Mouse (Mus musculus): ENCODE measurements around the gene Coro2a.

DNA sequence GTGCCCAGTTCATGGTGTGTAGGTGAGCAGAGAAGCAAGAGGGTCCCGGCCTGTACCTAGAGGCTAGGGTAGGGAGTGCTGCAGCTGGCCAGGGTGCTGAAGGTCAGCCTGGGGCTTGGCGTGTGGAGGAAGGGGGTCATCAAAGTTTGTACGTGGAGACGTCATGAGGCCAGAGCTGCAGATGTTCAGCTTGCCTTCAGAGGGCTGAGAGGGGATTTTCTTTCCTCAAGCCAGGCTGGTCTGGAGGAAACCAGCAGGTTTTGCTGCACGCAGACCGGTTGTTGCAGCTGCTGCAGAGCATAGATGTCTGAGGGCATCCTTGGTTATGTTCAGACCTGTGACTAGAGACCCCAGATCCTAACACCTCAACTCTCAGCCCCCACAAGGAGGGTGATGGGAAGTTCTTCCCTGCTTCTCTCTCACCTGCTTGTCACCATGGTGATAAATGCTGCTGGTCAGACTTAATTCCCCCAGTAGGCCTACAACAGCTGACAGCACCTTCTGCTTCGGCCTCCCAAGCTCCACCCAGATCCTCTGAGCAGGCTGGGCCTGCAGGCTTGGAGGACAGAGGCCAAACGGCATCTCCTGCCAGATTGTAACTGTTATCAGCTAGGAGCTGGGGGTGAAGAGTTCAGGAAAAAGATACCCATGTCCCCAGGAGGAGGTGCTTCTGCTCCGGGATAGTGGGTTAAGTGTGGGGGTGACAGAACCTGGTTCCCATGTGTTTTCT is 27.8 kb downstream of the Coro2a start:
- TF ChIP-seq CTCF (IDR thresholded peaks at IDR 0.05; ENCODE audit: borderline replicate concordance, control insufficient read depth, extremely low read depth, insufficient read depth, low read length, poor library complexity) (no peak), POLR2A (IDR thresholded peaks at IDR 0.05; ENCODE audit: control insufficient read depth, extremely low read depth, insufficient read depth, low read length, poor library complexity) (no peak)
